Mouse (Mus musculus) MN1 (cell line): Measurements from ENCODE around the gene Atp23.

ENCODE experiments used
- DNase-seq: peaks from one replicate; pipeline ENCODE4 v3.0.0-alpha.2; 2016; ENCODE audit warnings: low spot score

The Atp23 gene

GRCm38 (mm10) chr10:126900821-126901487 lies at the start of gene Atp23:
TSS of gene Atp23 (minus strand) at chr10:126901355.
- peak; percentile 97 for DNase-seq

- no peak for DNase-seq
These were observed 49.4 kb upstream of the Atp23 start for GRCm38 (mm10) chr10:126950572-126950971.

- no peak for DNase-seq
These were observed 48.7 kb upstream of the Atp23 start for GRCm38 (mm10) chr10:126949824-126950223.

- DNase-seq = no peak
These were observed 44.4 kb upstream of the Atp23 start for GRCm38 (mm10) chr10:126945531-126945930.

- DNase-seq = no peak
These were observed 39.8 kb upstream of the Atp23 start for GRCm38 (mm10) chr10:126940949-126941348.

GRCm38 (mm10) chr10:126935556-126936381 lies 34.6 kb upstream of the Atp23 start:
- DNase-seq = peak; percentile 54

- no peak for DNase-seq
These were observed 34.0 kb upstream of the Atp23 start for GRCm38 (mm10) chr10:126935121-126935520.

- peak; percentile 37 for DNase-seq
These were observed 33.4 kb upstream of the Atp23 start for GRCm38 (mm10) chr10:126934561-126934960.

- no peak for DNase-seq
These were observed 30.6 kb upstream of the Atp23 start for GRCm38 (mm10) chr10:126931760-126932139.

GRCm38 (mm10) chr10:126931123-126931759 lies 30.1 kb upstream of the Atp23 start:
- DNase-seq = no peak

GRCm38 (mm10) chr10:126930270-126931121 lies 29.3 kb upstream of the Atp23 start:
- DNase-seq = no peak

GRCm38 (mm10) chr10:126929543-126929942 lies 28.4 kb upstream of the Atp23 start:
- no peak for DNase-seq

GRCm38 (mm10) chr10:126928819-126929206 lies 27.7 kb upstream of the Atp23 start:
- no peak for DNase-seq

- peak; percentile 96 for DNase-seq
These were observed 27.1 kb upstream of the Atp23 start for GRCm38 (mm10) chr10:126928011-126928818.

- DNase-seq = peak; percentile 81
These were observed 26.2 kb upstream of the Atp23 start for GRCm38 (mm10) chr10:126927101-126927961.

- DNase-seq = no peak
These were observed 24.2 kb upstream of the Atp23 start for GRCm38 (mm10) chr10:126925391-126925790.

- DNase-seq = no peak
These were observed 22.9 kb upstream of the Atp23 start for GRCm38 (mm10) chr10:126924087-126924486.

GRCm38 (mm10) chr10:126920220-126920619 lies 19.1 kb upstream of the Atp23 start:
- DNase-seq = no peak

GRCm38 (mm10) chr10:126919067-126919466 lies 17.9 kb upstream of the Atp23 start:
- peak; percentile 98 for DNase-seq

- DNase-seq = no peak
These were observed 13.1 kb upstream of the Atp23 start for GRCm38 (mm10) chr10:126914288-126914687.
